Mouse (Mus musculus) forebrain, embryonic 16.5 days (tissue): ENCODE data around the gene Helt. TPM values are rescaled to one million over a fixed set of nuclear protein-coding genes. Genes with fewer than 3 reads are reported as not detected.

Experiments
- ATAC-seq: fragments of 200-750 bp; cut with Nextera tagmentation; 2 replicates; pipeline ENCODE4 v1.8.0; 2017; ENCODE audit warnings: mild to moderate bottlenecking, moderate library complexity
- H3K27ac ChIP-seq: fragments of 300-500 bp; sonication (generic); 2 replicates; pipeline ENCODE4 v1.5.1; 2014; ENCODE audit warnings: low read length, control low read depth
- H3K27me3 ChIP-seq: fragments of 300-500 bp; sonication (generic); replicated peaks from 2 replicates; pipeline ENCODE4 v1.6.1; 2014; ENCODE audit warnings: low read length; ENCODE audit not compliant: control insufficient read depth, insufficient read depth
- H3K36me3 ChIP-seq: fragments of 300-500 bp; sonication (generic); 2 replicates; pipeline ENCODE4 v1.6.1; 2014; ENCODE audit not compliant: control insufficient read depth, insufficient read depth
- H3K4me1 ChIP-seq: fragments of 300-500 bp; sonication (generic); replicated peaks from 2 replicates; pipeline ENCODE4 v1.6.1; 2014; ENCODE audit warnings: low read length; ENCODE audit not compliant: control insufficient read depth, insufficient read depth
- H3K4me2 ChIP-seq: fragments of 300-500 bp; sonication (generic); 2 replicates; pipeline ENCODE4 v1.6.1; 2014; ENCODE audit warnings: mild to moderate bottlenecking, low read length, control low read depth
- H3K4me3 ChIP-seq: fragments of 300-500 bp; sonication (generic); replicated peaks from 2 replicates; pipeline ENCODE4 v1.5.1; 2014; ENCODE audit warnings: mild to moderate bottlenecking, low read length, control low read depth
- H3K9ac ChIP-seq: fragments of 300-500 bp; sonication (generic); replicated peaks from 2 replicates; pipeline ENCODE4 v1.6.1; 2014; ENCODE audit warnings: low read depth, low read length, control low read depth
- H3K9me3 ChIP-seq: fragments of 300-500 bp; sonication (generic); 2 replicates; pipeline ENCODE4 v1.6.1; 2016; ENCODE audit warnings: low read length; ENCODE audit not compliant: control insufficient read depth
- WGBS: fragments of 180-500 bp; shearing (Covaris S2); extraction: QIAGEN DNeasy Blood & Tissue Kit; methylation state at CpG from one replicate; pipeline ENCODE4 v1.1.7; 2014; 5-methylcytosine and 5-hydroxymethylcytosine counted together
- polyA plus RNA-seq: library from polyadenylated mRNA; unstranded; fragments of >200 nt; fragmentation: Nextera tagmentation; extraction: Ambion mirVana; gene quantifications from 2 replicates; pipeline ENCODE4 v1.2.1, GENCODE M21; 2015

Helt gene
- polyA plus RNA-seq, 1 experiment from 2014 or later = 3.4 TPM

DNA sequence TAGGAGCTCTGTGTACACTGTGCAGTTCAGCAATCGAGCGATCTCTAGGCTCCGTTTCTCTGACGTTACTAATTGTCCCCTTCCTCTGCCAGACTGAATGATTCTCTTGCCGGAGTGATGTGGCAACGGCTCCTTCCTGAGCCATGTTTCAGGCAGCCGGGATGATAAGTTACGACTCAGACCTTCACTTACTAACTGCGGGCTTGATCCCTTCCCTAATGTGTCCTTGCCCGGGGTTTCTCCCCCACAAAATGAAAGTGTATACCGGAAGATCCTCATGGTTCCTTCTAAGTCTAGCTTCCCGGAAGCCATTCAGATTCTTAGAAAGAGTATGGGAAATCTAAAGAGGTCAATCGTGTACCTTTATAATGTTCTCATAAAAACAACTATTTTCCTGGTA lies 42.0 kb downstream of the Helt start:
- ATAC-seq = no peak
- Histone ChIP-seq H3K9me3 (no peaks in the 10 kb centered on the region), H3K4me1 (peaks cover 3% of the 10 kb centered on the region), H3K9ac (no peak overlapping the region), H3K36me3 (no peaks in the 10 kb centered on the region), H3K4me3 (no peak overlapping the region), H3K4me2 (no peak overlapping the region), H3K27ac (no peak overlapping the region), H3K27me3 (no peaks in the 10 kb centered on the region)
- WGBS = 76% methylated on average over 13 of the region's 13 CpGs

DNA sequence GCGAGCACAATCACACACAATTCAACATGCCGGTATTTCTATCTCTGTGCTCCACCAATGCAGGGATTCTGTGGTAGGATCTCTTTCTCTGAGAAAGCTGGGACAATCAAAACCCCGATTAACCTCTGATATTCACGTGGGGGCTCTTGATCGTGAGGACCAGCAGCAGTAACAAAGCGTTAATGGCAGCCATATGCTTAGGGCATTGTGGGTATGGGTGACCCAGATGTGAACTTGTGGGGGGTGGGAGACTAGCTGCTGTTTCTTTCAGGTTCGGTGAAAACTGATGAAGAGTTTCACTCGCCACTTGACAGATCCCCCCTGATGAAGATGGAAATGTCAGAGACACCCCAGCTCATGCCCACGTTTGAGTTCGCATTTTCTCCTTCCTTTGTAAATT lies 42.9 kb downstream of the Helt start:
- H3K36me3 ChIP-seq = no peaks in the 10 kb centered on the region
- no peaks in the 10 kb centered on the region for H3K9me3 ChIP-seq
- no peak overlapping the region for H3K9ac ChIP-seq
- no peak overlapping the region for H3K27ac ChIP-seq
- WGBS = 29% methylated on average over 10 of the region's 10 CpGs
- H3K4me3 ChIP-seq = no peak overlapping the region
- ATAC-seq = no peak
- no peaks in the 10 kb centered on the region for H3K27me3 ChIP-seq
- no peak overlapping the region; the same call in 1 of the 2 replicates for H3K4me2 ChIP-seq
- H3K4me1 ChIP-seq = peaks cover 3% of the 10 kb centered on the region

DNA sequence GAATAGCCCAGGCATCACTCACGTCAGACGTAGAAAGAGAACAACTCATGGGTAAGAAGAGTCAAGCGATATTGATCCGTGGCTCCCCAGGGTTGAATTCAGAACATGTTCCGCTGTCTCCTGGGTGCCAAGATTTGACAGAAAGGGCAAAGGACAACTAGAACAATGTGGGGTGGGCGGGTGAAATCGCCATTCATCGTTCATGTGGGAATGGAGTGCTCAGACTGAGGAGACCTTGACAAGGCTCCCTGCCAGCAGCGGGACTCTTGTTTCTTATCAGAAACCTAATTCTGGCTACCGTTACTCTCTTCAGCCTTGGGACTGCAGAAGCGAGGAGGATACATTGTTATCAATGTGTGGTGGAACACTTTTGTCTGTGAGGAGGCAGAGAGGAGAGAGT lies 48.1 kb downstream of the Helt start:
- no peak overlapping the region for H3K4me3 ChIP-seq
- H3K27ac ChIP-seq = no peak overlapping the region
- 33% methylated on average over 11 of the region's 11 CpGs for WGBS
- H3K4me1 ChIP-seq = peaks cover 3% of the 10 kb centered on the region
- no peaks in the 10 kb centered on the region for H3K9me3 ChIP-seq
- no peaks in the 10 kb centered on the region for H3K36me3 ChIP-seq
- H3K27me3 ChIP-seq = no peaks in the 10 kb centered on the region
- no peak overlapping the region for H3K9ac ChIP-seq
- H3K4me2 ChIP-seq = no peak overlapping the region
- ATAC-seq = no peak

DNA sequence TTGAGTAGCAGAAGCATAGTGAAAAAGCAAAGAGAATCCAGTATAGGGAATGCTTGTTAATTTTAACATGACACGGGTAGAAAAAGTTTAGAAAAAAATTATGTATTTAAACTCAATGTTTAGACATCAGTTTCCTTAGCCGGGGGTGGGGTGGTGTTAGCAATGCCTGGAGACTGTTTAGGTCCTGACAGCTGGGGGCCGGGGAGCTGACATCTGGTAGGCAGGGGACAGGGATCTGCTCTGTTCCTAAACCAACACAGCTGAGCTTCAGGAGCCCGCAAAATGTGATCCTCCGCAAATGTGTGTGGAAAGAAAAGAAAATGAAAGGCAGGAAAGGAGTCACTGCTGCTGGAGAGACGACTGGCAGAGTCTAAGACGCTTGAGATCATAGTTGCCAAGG lies 51.5 kb downstream of the Helt start:
- Histone ChIP-seq H3K27ac (no peak overlapping the region), H3K4me2 (no peak overlapping the region), H3K4me3 (no peak overlapping the region), H3K9me3 (no peaks in the 10 kb centered on the region), H3K36me3 (no peaks in the 10 kb centered on the region), H3K9ac (no peak overlapping the region), H3K27me3 (0 out of 2 replicates have a peak, but pooled peaks cover 4% of the 10 kb centered on the region), H3K4me1 (no peaks in the 10 kb centered on the region)
- no peak for ATAC-seq
- WGBS = 57% methylated on average over 7 of the region's 7 CpGs

Other genes starting within 250 kb of the Helt start
- gene Cfap97, start 142.9 kb downstream of the Helt start, polyA plus RNA-seq = 22.9 and 26.5 TPM in 2 replicates
- gene Snx25, start 142.5 kb downstream of the Helt start, polyA plus RNA-seq = 4.9 and 6.1 TPM in 2 replicates
- gene Slc25a4, start 83.4 kb downstream of the Helt start, polyA plus RNA-seq = 679 and 710 TPM in 2 replicates
- 11.4 and 13.1 TPM in 2 replicates for gene Acsl1, start 176.4 kb upstream of the Helt start, polyA plus RNA-seq